Mouse (Mus musculus) midbrain, embryonic 14.5 days (tissue): ENCODE results near the gene Bcl3. TPM values are rescaled to one million over a fixed set of nuclear protein-coding genes. Genes with fewer than 3 reads are reported as not detected.
A peak's percentile ranks its signal among the peaks of the same experiment; 100 is the strongest.

ENCODE experiments used
- ATAC-seq: fragments of 200-750 bp; cut with Nextera tagmentation; 2 replicates; pipeline ENCODE4 v1.8.0; 2017; ENCODE audit warnings: moderate number of reproducible peaks, moderate library complexity; ENCODE audit not compliant: low FRiP score, low TSS enrichment
- DNase-seq: peaks from one replicate; pipeline ENCODE4 v3.0.0-alpha.2; 2015
- H3K27ac ChIP-seq: fragments of 300-500 bp; sonication (generic); replicated peaks from 2 replicates; pipeline ENCODE4 v1.5.1; 2014; ENCODE audit warnings: mild to moderate bottlenecking, low read depth, low read length, moderate library complexity
- H3K27me3 ChIP-seq: fragments of 300-500 bp; sonication (generic); 2 replicates; pipeline ENCODE4 v1.6.1; 2014; ENCODE audit warnings: low read length, control low read depth, mixed read lengths; ENCODE audit not compliant: control insufficient read depth, insufficient read depth
- H3K36me3 ChIP-seq: fragments of 300-500 bp; sonication (generic); 2 replicates; pipeline ENCODE4 v1.6.1; 2014; ENCODE audit warnings: low read length, control low read depth; ENCODE audit not compliant: control insufficient read depth, insufficient read depth
- H3K4me1 ChIP-seq: fragments of 300-500 bp; sonication (generic); 2 replicates; pipeline ENCODE4 v1.6.1; 2014; ENCODE audit warnings: mild to moderate bottlenecking, antibody characterized with exemption, low read length, control low read depth; ENCODE audit not compliant: control insufficient read depth, insufficient read depth
- H3K4me2 ChIP-seq: fragments of 300-500 bp; sonication (generic); 2 replicates; pipeline ENCODE4 v1.6.1; 2014; ENCODE audit warnings: mild to moderate bottlenecking, low read length, moderate library complexity
- H3K4me3 ChIP-seq: fragments of 300-500 bp; sonication (generic); replicated peaks from 2 replicates; pipeline ENCODE4 v1.5.1; 2014; ENCODE audit warnings: low read depth, low read length
- H3K9ac ChIP-seq: fragments of 300-500 bp; sonication (generic); replicated peaks from 2 replicates; pipeline ENCODE4 v1.6.1; 2014; ENCODE audit warnings: mild to moderate bottlenecking, low read length, moderate library complexity
- H3K9me3 ChIP-seq: fragments of 300-500 bp; sonication (generic); 2 replicates; pipeline ENCODE4 v1.6.1; 2016; ENCODE audit warnings: low read length, control low read depth, mixed read lengths; ENCODE audit not compliant: control insufficient read depth
- WGBS: fragments of 180-500 bp; shearing (Covaris S2); extraction: QIAGEN DNeasy Blood & Tissue Kit; methylation state at CpG from one replicate; pipeline ENCODE4 v1.1.7; 2014; 5-methylcytosine and 5-hydroxymethylcytosine counted together
- polyA plus RNA-seq: library from polyadenylated mRNA; unstranded; fragments of >200 nt; fragmentation: Nextera tagmentation; extraction: Ambion mirVana; gene quantifications from 2 replicates; pipeline ENCODE4 v1.2.1, GENCODE M21; 2014

Bcl3 gene
- 0.77 and 1.2 TPM in 2 replicates for polyA plus RNA-seq

- Histone ChIP-seq H3K4me2 (peak within 1 kb of the TSS; percentile 49), H3K4me1 (peaks cover 4% of the 10 kb centered on the region), H3K4me3 (peak within 1 kb of the TSS; percentile 19), H3K27ac (no peak within 1 kb of the TSS), H3K9me3 (no peaks in the 10 kb centered on the region), H3K36me3 (no peaks in the 10 kb centered on the region), H3K9ac (peak within 1 kb of the TSS; percentile 45; the same call in 1 of the 2 replicates), H3K27me3 (peaks cover 40% of the 10 kb centered on the region)
- ATAC-seq (no peak), DNase-seq (peak; percentile 16)
- 1% methylated on average over 32 of the region's 42 CpGs for WGBS
Observed at GRCm38 (mm10) chr7:19822604-19823058, at the start of gene Bcl3. Bcl3 (minus strand) TSS chr7:19822770.

GRCm38 (mm10) chr7:19871943-19872601 lies 49.5 kb upstream of the Bcl3 start:
- WGBS = 49% methylated on average over 5 of the region's 5 CpGs
- no peak overlapping the region for H3K4me2 ChIP-seq
- H3K9ac ChIP-seq = no peak overlapping the region
- DNase-seq (peak; percentile 48), ATAC-seq (no peak)
- H3K36me3 ChIP-seq = no peaks in the 10 kb centered on the region
- no peaks in the 10 kb centered on the region for H3K27me3 ChIP-seq
- no peaks in the 10 kb centered on the region for H3K4me1 ChIP-seq
- no peak overlapping the region for H3K27ac ChIP-seq
- H3K9me3 ChIP-seq = no peaks in the 10 kb centered on the region
- no peak overlapping the region for H3K4me3 ChIP-seq

- no peak for DNase-seq
- Histone ChIP-seq H3K4me3 (no peak overlapping the region), H3K4me1 (no peaks in the 10 kb centered on the region), H3K27me3 (no peaks in the 10 kb centered on the region), H3K27ac (no peak overlapping the region), H3K4me2 (no peak overlapping the region), H3K9ac (no peak overlapping the region), H3K9me3 (no peaks in the 10 kb centered on the region), H3K36me3 (no peaks in the 10 kb centered on the region)
- no peak for ATAC-seq
- WGBS = 73% methylated on average over 10 of the region's 10 CpGs
Observed at GRCm38 (mm10) chr7:19871137-19871621, 48.6 kb upstream of the Bcl3 start.

GRCm38 (mm10) chr7:19867751-19868399 lies 45.3 kb upstream of the Bcl3 start:
- 90% methylated on average over 16 of the region's 16 CpGs for WGBS
- Histone ChIP-seq H3K27me3 (no peaks in the 10 kb centered on the region), H3K27ac (no peak overlapping the region), H3K4me1 (no peaks in the 10 kb centered on the region), H3K9me3 (no peaks in the 10 kb centered on the region), H3K4me2 (no peak overlapping the region), H3K9ac (no peak overlapping the region), H3K36me3 (no peaks in the 10 kb centered on the region), H3K4me3 (no peak overlapping the region)
- no peak for ATAC-seq
- DNase-seq = no peak

- H3K4me2 ChIP-seq = no peak overlapping the region
- no peak for ATAC-seq
- H3K4me1 ChIP-seq = no peaks in the 10 kb centered on the region
- no peaks in the 10 kb centered on the region for H3K36me3 ChIP-seq
- H3K4me3 ChIP-seq = no peak overlapping the region
- no peaks in the 10 kb centered on the region for H3K27me3 ChIP-seq
- no peak overlapping the region for H3K9ac ChIP-seq
- no peak overlapping the region for H3K27ac ChIP-seq
- no peaks in the 10 kb centered on the region for H3K9me3 ChIP-seq
- no peak for DNase-seq
- WGBS = 89% methylated on average over 6 of the region's 6 CpGs
Observed at GRCm38 (mm10) chr7:19866490-19866889, 43.9 kb upstream of the Bcl3 start.

- no peaks in the 10 kb centered on the region for H3K4me1 ChIP-seq
- no peak overlapping the region for H3K27ac ChIP-seq
- WGBS = 86% methylated on average over 8 of the region's 8 CpGs
- H3K9ac ChIP-seq = no peak overlapping the region
- H3K4me3 ChIP-seq = no peak overlapping the region
- ATAC-seq (no peak), DNase-seq (no peak)
- H3K27me3 ChIP-seq = no peaks in the 10 kb centered on the region
- H3K4me2 ChIP-seq = no peak overlapping the region
- H3K36me3 ChIP-seq = no peaks in the 10 kb centered on the region
- H3K9me3 ChIP-seq = no peaks in the 10 kb centered on the region
Observed at GRCm38 (mm10) chr7:19865246-19866036, 42.9 kb upstream of the Bcl3 start.

GRCm38 (mm10) chr7:19864241-19864640 lies 41.7 kb upstream of the Bcl3 start:
- Histone ChIP-seq H3K27ac (no peak overlapping the region), H3K4me3 (no peak overlapping the region), H3K9ac (no peak overlapping the region), H3K9me3 (no peaks in the 10 kb centered on the region), H3K4me1 (no peaks in the 10 kb centered on the region), H3K36me3 (no peaks in the 10 kb centered on the region), H3K4me2 (no peak overlapping the region), H3K27me3 (no peaks in the 10 kb centered on the region)
- DNase-seq = no peak
- ATAC-seq = no peak
- WGBS = 36% methylated on average over 2 of the region's 2 CpGs

GRCm38 (mm10) chr7:19861199-19861598 lies 38.6 kb upstream of the Bcl3 start, which contains the start of gene Ceacam16:
Ceacam16 (minus strand) TSS chr7:19861299.
- 81% methylated on average over 9 of the region's 9 CpGs for WGBS
- no peak within 1 kb of the TSS for H3K4me3 ChIP-seq
- ATAC-seq = no peak
- H3K27me3 ChIP-seq = no peaks in the 10 kb centered on the region
- H3K4me2 ChIP-seq = no peak within 1 kb of the TSS
- no peak for DNase-seq
- no peaks in the 10 kb centered on the region for H3K36me3 ChIP-seq
- no peaks in the 10 kb centered on the region for H3K4me1 ChIP-seq
- H3K9ac ChIP-seq = no peak within 1 kb of the TSS
- H3K27ac ChIP-seq = no peak within 1 kb of the TSS
- H3K9me3 ChIP-seq = no peaks in the 10 kb centered on the region
